Mouse (Mus musculus) kidney, postnatal 0 days (tissue): ENCODE data around the gene U90926. TPM values are rescaled to one million over a fixed set of nuclear protein-coding genes. Genes with fewer than 3 reads are reported as not detected.

Experiments used
- ATAC-seq: fragments of 200-750 bp; cut with Nextera tagmentation; replicated peaks from 2 replicates; pipeline ENCODE4 v1.8.0; 2017; ENCODE audit warnings: low read depth, moderate number of reproducible peaks, moderate TSS enrichment, moderate library complexity; ENCODE audit not compliant: low FRiP score
- DNase-seq: peaks from one replicate; pipeline ENCODE4 v3.0.0-alpha.2; 2016; ENCODE audit warnings: low spot score
- H3K27ac ChIP-seq: fragments of 300-500 bp; sonication (generic); 2 replicates; pipeline ENCODE4 v1.5.1; 2014; ENCODE audit warnings: mild to moderate bottlenecking
- H3K27me3 ChIP-seq: fragments of 300-500 bp; sonication (generic); 2 replicates; pipeline ENCODE4 v1.6.1; 2014; ENCODE audit warnings: low read length, mixed read lengths; ENCODE audit not compliant: insufficient read depth
- H3K36me3 ChIP-seq: fragments of 300-500 bp; sonication (generic); 2 replicates; pipeline ENCODE4 v1.6.1; 2014; ENCODE audit warnings: low read length, mixed read lengths; ENCODE audit not compliant: insufficient read depth
- H3K4me1 ChIP-seq: fragments of 300-500 bp; sonication (generic); replicated peaks from 2 replicates; pipeline ENCODE4 v1.6.1; 2014; ENCODE audit warnings: antibody characterized with exemption, low read length, mixed read lengths; ENCODE audit not compliant: insufficient read depth
- H3K4me2 ChIP-seq: fragments of 300-500 bp; sonication (generic); 2 replicates; pipeline ENCODE4 v1.6.1; 2014; ENCODE audit warnings: mild to moderate bottlenecking, low read length, moderate library complexity, mixed read lengths
- H3K4me3 ChIP-seq: fragments of 300-500 bp; sonication (generic); replicated peaks from 2 replicates; pipeline ENCODE4 v1.5.1; 2014; ENCODE audit warnings: low read depth, low read length
- H3K9ac ChIP-seq: fragments of 300-500 bp; sonication (generic); 2 replicates; pipeline ENCODE4 v1.6.1; 2014; ENCODE audit warnings: low read depth, low read length
- H3K9me3 ChIP-seq: fragments of 300-500 bp; sonication (generic); replicated peaks from 2 replicates; pipeline ENCODE4 v1.6.1; 2016; ENCODE audit warnings: low read length, inconsistent platforms, mixed read lengths
- CTCF ChIP-seq: IDR thresholded peaks from 2 replicates; pipeline ENCODE4 v1.5.1; 2016; ENCODE audit warnings: antibody characterized with exemption, low read depth, mild to moderate bottlenecking, moderate library complexity
- WGBS: fragments of 180-500 bp; shearing (Covaris S2); extraction: QIAGEN DNeasy Blood & Tissue Kit; methylation state at CpG from one replicate; pipeline ENCODE4 v1.1.7; 2014; 5-methylcytosine and 5-hydroxymethylcytosine counted together
- polyA plus RNA-seq: library from polyadenylated mRNA; unstranded; fragments of >200 nt; fragmentation: Nextera tagmentation; extraction: Ambion mirVana; gene quantifications from 2 replicates; pipeline ENCODE4 v1.2.1, GENCODE M21; 2015

U90926 gene
- polyA plus RNA-seq, 1 experiment from 2014 or later: not detected

- Histone ChIP-seq H3K4me3 (no peak overlapping the region), H3K27me3 (no peaks in the 10 kb centered on the region), H3K4me2 (no peak overlapping the region), H3K27ac (no peak overlapping the region), H3K4me1 (peaks cover 7% of the 10 kb centered on the region; the same call in 1 of the 2 replicates), H3K9ac (no peak overlapping the region), H3K9me3 (no peaks in the 10 kb centered on the region), H3K36me3 (no peaks in the 10 kb centered on the region)
- ATAC-seq (no peak), DNase-seq (no peak)
- WGBS: 89% methylated on average over 6 of the region's 6 CpGs
- no peak for TF ChIP-seq CTCF
Observed at GRCm38 (mm10) chr5:92252031-92252430, 36.8 kb upstream of the U90926 start.

- no peaks in the 10 kb centered on the region for H3K36me3 ChIP-seq
- H3K9me3 ChIP-seq: no peaks in the 10 kb centered on the region
- no peak for DNase-seq
- no peak overlapping the region for H3K4me2 ChIP-seq
- no peaks in the 10 kb centered on the region for H3K27me3 ChIP-seq
- no peak for ATAC-seq
- H3K9ac ChIP-seq: no peak overlapping the region
- H3K27ac ChIP-seq: no peak overlapping the region
- no peak overlapping the region for H3K4me3 ChIP-seq
- H3K4me1 ChIP-seq: no peaks in the 10 kb centered on the region
- 75% methylated on average over 11 of the region's 11 CpGs for WGBS
- no peak for TF ChIP-seq CTCF
Observed at GRCm38 (mm10) chr5:92248614-92249013, 33.4 kb upstream of the U90926 start.

GRCm38 (mm10) chr5:92245483-92245882 is 30.3 kb upstream of the U90926 start:
- whole genome bisulfite sequencing: 89% methylated on average over 9 of the region's 9 CpGs
- no peak for TF ChIP-seq CTCF

GRCm38 (mm10) chr5:92244900-92245299 is 29.7 kb upstream of the U90926 start:
- H3K4me2 ChIP-seq: no peak overlapping the region
- no peak for TF ChIP-seq CTCF
- 94% methylated on average over 2 of the region's 2 CpGs for WGBS
- no peaks in the 10 kb centered on the region for H3K9me3 ChIP-seq
- ATAC-seq (no peak), DNase-seq (no peak)
- H3K4me1 ChIP-seq: no peaks in the 10 kb centered on the region
- H3K36me3 ChIP-seq: no peaks in the 10 kb centered on the region
- H3K4me3 ChIP-seq: no peak overlapping the region
- H3K27me3 ChIP-seq: no peaks in the 10 kb centered on the region
- H3K9ac ChIP-seq: no peak overlapping the region
- H3K27ac ChIP-seq: no peak overlapping the region

More at GRCm38 (mm10) chr5:92245483-92245882, 30.3 kb upstream of the U90926 start:
- no peak overlapping the region for H3K4me2 ChIP-seq
- no peak for ATAC-seq
- H3K4me1 ChIP-seq: no peaks in the 10 kb centered on the region
- no peak overlapping the region for H3K4me3 ChIP-seq
- H3K36me3 ChIP-seq: no peaks in the 10 kb centered on the region
- H3K27ac ChIP-seq: no peak overlapping the region
- no peaks in the 10 kb centered on the region for H3K27me3 ChIP-seq
- no peak overlapping the region for H3K9ac ChIP-seq
- DNase-seq: no peak
- H3K9me3 ChIP-seq: no peaks in the 10 kb centered on the region

- no peaks in the 10 kb centered on the region for H3K36me3 ChIP-seq
- no peak overlapping the region for H3K4me2 ChIP-seq
- H3K4me1 ChIP-seq: no peaks in the 10 kb centered on the region
- 94% methylated on average over 12 of the region's 12 CpGs for WGBS
- H3K9ac ChIP-seq: no peak overlapping the region
- no peak overlapping the region for H3K4me3 ChIP-seq
- TF ChIP-seq CTCF: no peak
- DNase-seq (no peak), ATAC-seq (no peak)
- no peaks in the 10 kb centered on the region for H3K9me3 ChIP-seq
- no peaks in the 10 kb centered on the region for H3K27me3 ChIP-seq
- no peak overlapping the region for H3K27ac ChIP-seq
Observed at GRCm38 (mm10) chr5:92240769-92241168, 25.6 kb upstream of the U90926 start.

- peak; percentile 88 for TF ChIP-seq CTCF
- H3K27me3 ChIP-seq: no peaks in the 10 kb centered on the region
- H3K4me1 ChIP-seq: no peaks in the 10 kb centered on the region
- peak overlapping the region; percentile 6; the same call in 1 of the 2 replicates for H3K4me2 ChIP-seq
- DNase-seq: peak; percentile 76
- no peak overlapping the region for H3K27ac ChIP-seq
- WGBS: 44% methylated on average over 29 of the region's 29 CpGs
- no peaks in the 10 kb centered on the region for H3K36me3 ChIP-seq
- no peak overlapping the region for H3K9ac ChIP-seq
- H3K9me3 ChIP-seq: no peaks in the 10 kb centered on the region
- H3K4me3 ChIP-seq: no peak overlapping the region
- peak; percentile 65 for ATAC-seq
Observed at GRCm38 (mm10) chr5:92239333-92240232, 24.4 kb upstream of the U90926 start.
